Mouse (Mus musculus) A20 (cell line): ENCODE measurements at regions not wholly inside any gene's neighbourhood (a gene's known extent, or its start where the extent isn't known, plus 50 kb on each side); places are given as distances from the start of the nearest gene placed in this dataset.

Experiments used
- DNase-seq: peaks from one replicate; pipeline ENCODE4 v3.0.0-alpha.2; 2011; ENCODE audit warnings: low read depth, low spot score

- no peak for DNase-seq
Observed at GRCm38 (mm10) chr5:74885958-74886357, 158.6 kb downstream of the Chic2 start.

- no peak for DNase-seq
Observed at GRCm38 (mm10) chr5:74882563-74882962, 162.0 kb downstream of the Chic2 start.

DNA sequence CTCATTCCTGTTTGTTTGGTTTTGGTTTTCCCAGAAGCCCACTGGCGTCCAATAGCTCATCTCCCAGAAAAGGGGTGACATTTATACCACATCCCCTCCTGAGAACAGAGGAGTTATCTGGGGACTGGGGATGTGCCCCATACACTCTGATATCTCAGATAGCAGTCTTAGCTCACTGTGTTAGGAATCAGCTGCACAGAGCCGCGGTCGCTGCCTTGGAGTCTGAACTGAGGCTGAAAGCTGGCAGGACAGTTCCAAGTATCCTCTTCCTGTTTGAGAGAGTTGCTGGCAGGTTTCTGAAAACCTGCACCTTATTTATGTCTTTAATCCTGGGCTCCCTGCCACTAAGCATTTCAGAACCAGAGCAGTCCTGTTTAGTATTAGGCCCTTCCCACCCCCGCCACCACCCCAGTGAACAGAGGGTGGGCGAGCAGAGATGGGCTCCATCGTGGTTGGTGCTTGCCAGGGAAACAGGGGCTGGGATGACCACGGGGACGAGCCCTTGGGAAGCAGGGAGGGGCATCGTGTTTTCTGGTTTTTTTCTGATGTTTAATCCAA lies 163.8 kb downstream of the Chic2 start:
- no peak for DNase-seq

- DNase-seq: no peak
Observed at GRCm38 (mm10) chr5:74880048-74880437, 164.5 kb downstream of the Chic2 start.

- DNase-seq: no peak
Observed at GRCm38 (mm10) chr5:74879098-74880047, 165.2 kb downstream of the Chic2 start.

GRCm38 (mm10) chr5:74877595-74877994 lies 167.0 kb downstream of the Chic2 start:
- DNase-seq: no peak

- no peak for DNase-seq
Observed at GRCm38 (mm10) chr5:74877185-74877584, 167.4 kb downstream of the Chic2 start.

DNA sequence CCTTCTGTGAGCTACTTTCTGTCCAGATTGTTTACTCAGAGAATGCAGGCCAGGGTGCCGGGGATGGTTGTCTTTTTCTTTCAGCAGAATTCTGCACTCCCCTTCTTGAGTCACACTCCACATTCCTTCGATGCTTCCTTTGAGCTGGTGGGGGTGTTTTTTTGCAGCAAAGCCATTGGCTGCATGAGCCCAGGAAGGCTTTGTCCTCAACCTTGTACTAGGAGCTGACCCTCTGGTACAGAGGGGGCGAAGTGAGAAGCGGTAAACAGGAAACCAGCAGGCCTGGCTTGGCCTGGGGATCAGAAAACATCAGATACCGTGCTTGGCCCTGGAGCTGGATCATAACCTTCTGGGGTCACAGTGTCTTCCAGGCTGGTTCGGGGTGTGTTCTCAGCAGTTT lies 169.9 kb downstream of the Chic2 start:
- no peak for DNase-seq

DNA sequence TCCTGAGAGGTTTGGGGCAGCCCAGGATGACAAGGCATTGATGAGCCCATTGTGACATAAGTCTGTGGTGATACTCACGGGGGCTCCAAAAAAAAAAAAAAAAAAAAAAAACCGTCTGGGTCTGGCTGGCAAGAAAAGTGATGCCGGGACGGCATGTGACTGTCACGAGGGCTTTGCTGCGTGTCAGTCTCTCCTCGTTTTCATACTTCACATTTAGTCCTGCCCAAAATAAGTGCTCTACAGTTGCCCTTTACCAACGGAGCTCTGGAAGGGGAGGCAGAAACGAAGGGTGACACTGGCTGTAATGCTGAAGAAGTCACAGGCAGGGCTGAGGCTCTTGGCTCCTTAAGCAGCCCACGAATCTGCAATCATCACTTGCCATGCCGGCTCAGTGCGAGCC lies 167.9 kb upstream of the Lnx1 start:
- no peak for DNase-seq

DNA sequence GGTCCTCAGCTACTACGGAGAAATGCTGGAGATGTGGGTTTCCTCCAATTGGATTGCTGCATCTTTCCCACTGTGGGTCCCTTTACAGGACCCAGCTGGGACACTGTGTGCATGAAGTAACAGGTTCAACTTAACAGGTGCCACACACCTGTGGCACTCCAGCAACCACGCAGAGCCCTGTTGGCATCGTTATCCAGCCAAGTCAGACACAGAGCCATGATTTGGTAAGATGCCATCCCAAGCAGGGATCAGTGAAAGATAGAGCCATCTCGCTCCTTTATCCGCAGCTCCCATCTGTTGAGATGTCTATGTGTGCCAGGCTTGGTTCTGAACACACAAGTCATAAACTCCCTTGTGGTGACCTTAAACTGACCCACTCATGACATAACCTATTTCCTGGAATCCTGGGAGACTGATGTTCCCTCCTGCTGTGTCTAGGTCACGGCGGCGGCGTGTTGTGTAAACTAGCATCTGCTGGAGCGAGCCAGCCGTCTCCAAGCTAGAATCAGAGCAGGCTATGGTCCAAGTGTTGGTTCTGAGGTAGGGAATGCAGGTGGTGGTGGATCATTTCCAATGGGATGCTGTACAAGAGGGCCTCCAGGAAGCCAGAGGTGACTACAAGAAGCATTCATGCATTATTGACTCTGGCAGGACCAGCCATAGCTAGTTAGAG lies 164.5 kb upstream of the Lnx1 start:
- DNase-seq: no peak

DNA sequence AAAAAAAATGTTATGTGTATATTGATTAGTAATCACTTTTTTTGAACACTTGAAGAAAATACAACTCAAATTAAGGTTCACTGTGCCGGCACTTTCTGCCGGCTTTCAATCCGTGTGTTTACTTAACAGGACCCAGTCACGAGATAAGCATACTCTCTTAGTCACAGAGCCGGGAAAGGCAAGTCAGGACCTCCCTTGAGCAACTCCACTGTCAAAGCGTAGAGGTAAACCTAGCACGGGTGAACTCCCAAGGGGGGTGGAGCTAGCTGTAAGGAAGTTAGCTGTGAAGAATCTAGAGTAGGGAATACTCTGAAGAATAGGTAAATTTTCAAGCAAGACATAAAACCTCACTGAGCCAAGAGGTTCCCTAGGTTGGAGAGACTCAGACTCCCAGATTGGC lies 164.0 kb upstream of the Lnx1 start:
- no peak for DNase-seq

DNA sequence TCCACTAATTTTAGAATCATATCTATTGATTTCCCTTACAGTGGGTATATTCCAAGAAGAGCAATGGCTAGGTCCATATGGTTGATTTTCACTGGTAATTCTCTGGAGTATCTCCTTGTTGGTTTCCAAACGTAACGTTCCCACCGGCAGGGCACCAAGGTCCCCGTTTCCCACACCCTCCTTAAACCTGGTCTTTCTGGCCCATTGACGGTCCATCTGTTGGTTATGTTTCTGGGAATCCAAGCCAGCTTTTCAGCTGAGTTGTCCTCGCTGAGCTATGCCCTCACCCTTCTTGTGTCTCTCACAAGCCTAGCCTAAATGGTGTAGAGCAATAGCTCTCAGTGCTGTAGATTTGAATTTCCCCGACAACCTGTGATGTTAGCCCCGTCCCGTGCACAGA lies 162.7 kb upstream of the Lnx1 start:
- DNase-seq: no peak

- DNase-seq: no peak
Observed at GRCm38 (mm10) chr5:74864540-74865157, 161.9 kb upstream of the Lnx1 start.

DNA sequence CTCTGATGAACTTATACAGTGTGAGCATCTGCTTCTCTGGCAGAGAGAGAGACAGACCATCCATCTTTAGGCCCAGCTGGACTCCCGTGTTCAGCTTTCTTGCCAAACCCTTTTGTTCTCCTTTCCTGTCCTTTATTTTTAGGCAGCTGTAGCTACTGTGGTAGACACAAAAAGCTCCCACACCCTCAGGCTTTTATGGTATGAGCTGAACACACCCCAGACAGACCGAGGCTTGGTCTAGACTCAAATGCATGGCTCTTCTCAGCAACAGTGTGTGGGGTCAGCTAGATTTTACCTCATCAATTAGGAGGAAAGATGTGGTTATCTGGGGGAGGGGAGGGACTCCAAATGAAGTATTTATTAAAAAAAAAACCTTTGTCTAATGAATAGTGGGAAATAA lies 158.6 kb upstream of the Lnx1 start:
- no peak for DNase-seq

GRCm38 (mm10) chr5:74857861-74858260 lies 155.1 kb upstream of the Lnx1 start:
- DNase-seq: no peak

DNA sequence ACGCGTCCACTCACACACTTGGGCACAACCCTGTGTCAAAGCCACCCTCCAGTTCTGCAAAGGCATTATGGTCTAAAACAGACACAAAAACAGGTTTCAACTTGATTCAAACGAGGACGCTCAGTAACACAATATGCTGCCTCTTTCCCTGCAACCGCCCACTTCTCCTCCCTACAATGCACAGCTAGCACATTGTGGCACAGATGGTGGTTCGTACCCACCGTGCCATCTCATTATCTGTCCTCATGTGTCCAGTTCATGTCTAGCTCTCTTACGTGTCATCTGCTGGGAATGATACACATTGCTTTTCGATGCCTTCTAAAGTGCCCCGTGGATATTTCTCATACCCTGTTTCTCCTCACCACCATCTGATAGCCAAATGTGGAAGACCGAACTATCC lies 154.4 kb upstream of the Lnx1 start:
- DNase-seq: no peak

DNA sequence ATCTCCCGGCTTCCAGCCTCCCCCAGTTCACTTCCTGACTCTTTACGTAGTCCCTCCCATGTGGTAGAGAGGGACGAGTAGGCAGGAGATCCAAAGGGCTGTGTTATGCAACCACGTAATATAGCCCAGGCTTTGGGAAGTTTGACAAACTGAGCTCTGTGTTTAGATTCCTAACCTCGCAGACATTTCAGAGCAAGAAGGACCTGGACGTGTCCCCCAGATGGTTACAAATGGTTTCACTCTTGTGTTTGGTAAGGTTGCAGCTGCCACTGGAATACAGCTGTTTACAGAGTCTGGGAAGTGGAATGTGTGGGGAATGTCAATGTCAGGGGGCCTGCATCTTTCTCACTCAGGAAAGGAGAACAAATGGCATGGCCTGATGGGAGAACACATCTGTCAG lies 145.1 kb upstream of the Lnx1 start:
- DNase-seq: no peak

GRCm38 (mm10) chr5:74846674-74847073 lies 144.0 kb upstream of the Lnx1 start:
- DNase-seq: no peak

DNA sequence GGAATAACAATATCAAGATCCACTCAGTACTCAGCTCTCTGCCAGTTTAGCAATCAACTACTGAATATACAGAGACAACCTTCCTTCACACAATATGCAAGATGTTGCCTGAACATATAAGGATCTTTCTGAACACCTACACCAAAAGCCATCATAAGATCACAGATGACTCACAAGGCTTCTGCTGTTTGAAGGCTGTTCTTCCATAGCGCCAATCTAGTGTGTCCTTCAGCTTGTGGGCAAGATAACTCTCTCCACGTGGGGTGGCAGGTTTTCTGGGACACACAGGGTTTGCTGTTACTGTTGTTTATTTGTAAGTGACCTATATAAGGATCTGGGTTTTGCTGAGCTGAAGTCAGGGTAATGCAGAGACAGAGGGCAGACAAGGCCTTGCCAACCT lies 131.7 kb upstream of the Lnx1 start:
- DNase-seq: no peak

- no peak for DNase-seq
Observed at GRCm38 (mm10) chr5:74833887-74834286, 131.2 kb upstream of the Lnx1 start.

- no peak for DNase-seq
Observed at GRCm38 (mm10) chr5:74832011-74832410, 129.3 kb upstream of the Lnx1 start.

DNA sequence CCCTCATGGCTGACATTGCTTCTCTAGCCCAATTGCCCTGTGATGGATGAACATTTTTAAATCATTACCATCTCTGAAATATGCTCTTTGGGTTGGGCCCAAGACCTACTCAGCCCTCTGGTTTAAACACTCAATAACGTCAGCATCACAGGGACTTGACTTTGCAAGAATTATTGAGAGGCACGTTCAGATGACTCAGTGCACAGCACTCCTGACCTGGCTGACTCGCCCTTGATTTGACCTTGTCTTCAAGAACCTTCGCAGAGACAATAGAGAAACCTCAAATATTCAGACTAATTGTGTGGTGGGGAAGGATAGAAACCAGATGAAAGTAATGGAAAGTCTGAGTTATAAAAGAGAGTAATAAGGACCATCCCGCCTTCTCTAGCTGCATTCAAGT lies 127.9 kb upstream of the Lnx1 start:
- DNase-seq: no peak
